Mouse (Mus musculus) spleen, embryonic (tissue): Measurements from ENCODE around the gene Spata5.

Experiments used
- CTCF ChIA-PET: fragments of 350-600 bp; sonication (Branson Sonifier 250); formaldehyde crosslinking; loops from one replicate; lab custom pipeline; 2022; lab: Charles Lee

Gene Spata5

DNA sequence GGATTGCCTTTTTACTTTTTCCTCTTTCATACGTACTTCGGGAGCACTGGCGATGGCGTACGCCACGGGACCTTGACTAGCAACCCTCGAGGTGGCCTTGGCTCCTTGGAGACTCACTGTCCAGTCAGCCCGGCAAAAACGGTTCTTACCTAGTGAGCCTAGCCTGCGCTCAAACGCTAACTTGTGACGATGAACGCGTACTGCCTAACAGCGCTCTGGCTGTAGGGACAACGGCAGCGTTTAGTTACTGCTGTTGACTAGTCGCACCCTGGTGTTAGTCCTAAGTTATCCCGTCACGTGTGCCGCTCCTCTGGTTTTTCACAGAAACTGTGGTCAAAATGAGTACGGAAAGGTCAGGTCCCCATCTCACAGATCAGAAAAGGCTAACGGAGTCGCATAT, 945 bp downstream of the Spata5 start:
- CTCF ChIA-PET, result no interaction called here

DNA sequence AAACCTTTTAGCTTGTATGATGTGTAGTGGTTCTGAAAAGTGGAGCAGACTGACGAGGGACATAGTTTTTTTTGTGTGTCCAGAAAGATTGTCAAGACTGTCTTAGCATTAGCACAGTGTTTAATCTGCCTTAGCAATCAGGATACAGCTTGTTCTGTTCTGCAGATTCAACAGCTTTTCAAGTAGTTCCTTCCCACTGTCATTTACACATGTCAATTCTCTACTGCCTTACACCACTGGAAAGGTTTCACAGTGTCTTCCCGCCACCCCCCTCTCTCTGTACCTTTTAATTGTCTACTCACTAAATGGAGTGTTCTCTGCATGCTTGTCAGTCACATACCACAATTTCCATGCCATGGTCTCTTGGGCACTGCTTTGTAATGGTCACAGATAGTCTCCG, 1.5 kb downstream of the Spata5 start:
- CTCF ChIA-PET, result no interaction called here

DNA sequence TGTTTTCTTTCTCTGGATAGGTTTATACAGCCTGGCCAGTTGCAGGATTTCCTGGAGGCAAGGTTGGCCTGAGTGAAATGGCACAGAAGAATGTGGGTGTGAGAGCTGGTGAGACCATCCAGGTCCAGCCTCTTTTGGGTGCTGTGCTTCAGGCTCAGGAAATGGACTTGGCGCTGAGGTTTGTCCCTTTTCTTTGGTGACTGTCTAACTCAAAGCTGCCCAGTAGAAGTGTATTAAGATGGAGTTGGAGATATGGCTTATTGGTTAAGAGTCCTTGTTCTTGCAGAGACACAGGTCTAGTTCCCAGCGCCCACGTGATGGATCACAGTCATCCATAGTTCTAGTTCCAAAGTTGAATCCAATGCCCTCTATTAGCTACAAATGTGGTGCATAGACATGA, 6.4 kb downstream of the Spata5 start:
- CTCF ChIA-PET, result interaction anchor here (0.7 kb wide), 1 partner anchor 783 kb away, joined by 5 read pairs; no protein-coding TSS in a partner anchor

DNA sequence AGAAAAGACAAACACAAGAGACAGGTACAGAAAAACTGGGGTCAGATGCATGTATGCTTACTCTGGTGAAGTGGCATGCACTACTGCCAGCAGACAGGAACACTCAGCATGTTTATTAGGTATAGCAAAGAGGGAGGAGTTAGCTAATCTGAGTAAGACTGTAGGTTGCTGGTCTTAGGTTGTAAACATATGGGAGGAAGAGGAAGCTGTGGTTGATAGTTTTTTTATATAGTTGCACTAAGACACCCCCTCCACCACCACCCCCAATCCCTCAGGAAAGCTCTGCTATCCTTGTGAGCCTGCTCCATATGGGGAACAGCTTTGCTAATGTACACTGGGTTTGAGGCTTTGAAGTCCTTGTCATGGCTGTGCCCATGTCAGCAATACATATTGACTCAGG, 10.7 kb downstream of the Spata5 start:
- CTCF ChIA-PET, result no interaction called here

DNA sequence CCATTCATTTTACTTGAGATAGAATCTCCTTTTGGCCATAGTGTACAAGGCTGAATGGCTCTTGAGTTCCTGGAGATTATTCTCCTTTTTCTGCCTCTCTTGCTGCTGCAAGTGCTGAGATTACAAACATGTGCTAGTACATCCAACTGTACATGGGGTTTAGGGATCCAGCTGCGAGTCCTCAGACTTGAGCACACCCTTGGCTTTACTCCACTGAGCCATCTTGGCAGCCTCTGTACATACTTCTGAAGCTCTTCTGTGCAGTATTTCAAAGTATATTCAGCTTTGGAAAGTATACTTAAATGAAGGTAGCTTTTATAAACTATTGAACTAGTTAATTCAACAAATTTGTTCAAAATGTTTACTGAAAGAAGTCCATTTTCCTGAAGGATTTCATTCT, 20.1 kb downstream of the Spata5 start:
- CTCF ChIA-PET, result interaction anchor here (0.6 kb wide), 1 partner anchor 128 kb away, joined by 3 read pairs; no protein-coding TSS in a partner anchor

DNA sequence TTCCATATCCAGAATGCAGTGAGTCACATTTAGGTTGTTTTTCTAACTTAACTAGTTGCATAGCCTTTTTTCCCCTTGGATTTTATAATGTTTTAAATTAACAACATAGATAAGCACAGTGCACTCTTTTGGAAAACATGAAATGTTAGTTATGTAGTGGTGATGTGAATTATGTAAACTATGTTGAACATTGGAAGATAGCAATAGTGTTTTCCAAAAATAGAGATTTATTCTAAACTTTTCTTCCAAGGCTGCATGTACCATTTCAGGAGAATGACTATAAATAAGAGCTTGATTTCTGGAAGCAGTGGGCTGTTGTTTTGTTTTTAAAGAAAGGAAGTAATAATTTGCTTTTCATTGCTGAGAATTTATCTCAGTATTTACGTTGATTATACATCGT, 23.7 kb downstream of the Spata5 start:
- CTCF ChIA-PET, result no interaction called here

DNA sequence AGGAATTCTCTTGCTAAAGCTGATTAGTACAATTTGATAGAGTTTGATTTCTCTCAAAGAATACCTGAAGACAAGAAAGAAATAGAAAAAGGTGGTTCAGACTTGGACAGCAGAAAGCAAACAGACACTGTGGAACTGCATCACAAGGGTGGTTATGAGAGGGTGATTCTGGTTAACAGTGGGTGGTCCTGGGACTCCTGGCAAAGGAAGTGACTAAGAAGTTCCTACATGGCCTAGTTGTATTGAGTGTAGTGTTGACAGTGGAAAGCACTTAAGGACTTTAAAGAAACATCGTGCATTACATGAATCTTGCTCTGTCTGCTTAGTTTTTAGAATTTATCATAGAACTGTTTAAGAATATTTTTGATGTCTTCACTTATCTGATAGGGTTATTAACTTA, 36.3 kb downstream of the Spata5 start:
- CTCF ChIA-PET, result interaction anchor here (0.6 kb wide), 1 partner anchor 23 kb away, joined by 3 read pairs; no protein-coding TSS in a partner anchor

DNA sequence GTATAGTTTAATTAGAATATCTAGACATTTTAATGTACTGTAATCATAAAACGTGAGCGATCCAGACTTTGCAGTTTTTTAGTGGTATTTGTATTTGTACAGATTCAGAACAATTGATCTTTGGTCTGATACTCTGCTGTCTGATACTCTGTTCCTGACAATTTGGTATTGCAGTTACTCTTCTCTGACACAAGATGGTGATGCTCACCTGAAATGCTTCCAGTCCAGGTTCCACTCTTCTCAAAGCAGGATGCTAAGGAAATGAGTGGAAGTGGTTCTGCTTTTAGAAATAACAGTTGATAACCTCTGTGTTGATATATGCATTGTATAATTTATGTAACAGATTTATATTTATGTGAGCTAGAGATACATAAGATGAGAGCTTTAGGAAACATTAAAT, 48.5 kb downstream of the Spata5 start:
- CTCF ChIA-PET, result no interaction called here

DNA sequence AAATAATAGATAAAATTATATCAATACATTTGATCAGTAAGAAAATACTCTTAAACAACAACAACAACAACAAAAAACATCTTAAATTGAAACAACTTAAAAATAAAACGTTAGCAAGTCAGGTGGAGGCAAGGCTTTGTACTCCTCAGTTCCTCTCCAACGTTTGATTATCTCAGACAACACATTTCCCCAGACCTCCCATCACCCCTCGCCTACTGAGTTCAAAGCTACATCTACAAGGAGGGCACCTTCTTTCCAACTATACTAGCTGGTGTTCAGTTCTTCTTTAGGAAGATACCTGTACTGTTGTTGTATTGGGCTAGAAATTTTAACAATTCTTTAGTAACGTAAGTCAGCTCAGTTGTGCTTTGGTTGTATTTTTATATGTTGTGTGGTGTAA, 49.7 kb downstream of the Spata5 start:
- CTCF ChIA-PET, result no interaction called here

DNA sequence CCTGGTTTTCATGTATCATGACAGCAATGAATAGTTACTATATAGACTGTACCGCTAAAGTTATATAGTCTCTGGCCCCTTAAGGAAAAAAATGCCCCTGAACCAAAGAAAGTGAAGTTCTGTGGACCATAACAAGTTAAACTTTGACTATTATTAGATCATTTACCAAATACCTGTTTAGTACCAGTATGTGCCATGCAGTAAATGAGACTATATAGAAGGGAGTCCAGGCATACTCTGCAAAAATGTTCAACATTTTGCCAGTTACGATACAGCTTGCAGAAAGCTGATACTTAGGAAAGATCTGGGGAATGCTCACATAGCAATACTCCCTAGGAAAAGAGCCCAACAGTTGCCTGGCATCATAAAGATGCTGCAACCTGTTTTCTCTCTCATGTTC, 51.2 kb downstream of the Spata5 start:
- CTCF ChIA-PET, result no interaction called here

DNA sequence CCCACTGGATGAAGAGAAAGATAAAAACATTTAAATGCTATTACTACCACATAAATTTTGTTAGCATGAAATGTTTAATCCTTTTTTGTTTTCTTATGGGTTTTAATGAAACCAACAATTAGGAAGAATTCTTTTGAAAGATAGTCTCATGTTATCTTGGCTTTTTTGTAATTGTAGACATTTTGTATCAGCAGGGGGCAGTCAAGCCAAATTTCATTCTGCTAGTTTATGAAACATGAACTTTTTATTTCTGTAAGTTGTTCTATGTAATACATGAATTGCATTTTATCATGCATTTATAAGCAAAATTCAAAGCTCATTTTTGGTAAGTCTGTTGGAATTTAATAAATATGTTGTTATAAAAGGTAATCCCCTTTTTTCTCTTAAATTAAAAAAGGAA, 52.8 kb downstream of the Spata5 start:
- CTCF ChIA-PET, result interaction anchor here (0.6 kb wide), 1 partner anchor 24 kb away, joined by 4 read pairs; no protein-coding TSS in a partner anchor

DNA sequence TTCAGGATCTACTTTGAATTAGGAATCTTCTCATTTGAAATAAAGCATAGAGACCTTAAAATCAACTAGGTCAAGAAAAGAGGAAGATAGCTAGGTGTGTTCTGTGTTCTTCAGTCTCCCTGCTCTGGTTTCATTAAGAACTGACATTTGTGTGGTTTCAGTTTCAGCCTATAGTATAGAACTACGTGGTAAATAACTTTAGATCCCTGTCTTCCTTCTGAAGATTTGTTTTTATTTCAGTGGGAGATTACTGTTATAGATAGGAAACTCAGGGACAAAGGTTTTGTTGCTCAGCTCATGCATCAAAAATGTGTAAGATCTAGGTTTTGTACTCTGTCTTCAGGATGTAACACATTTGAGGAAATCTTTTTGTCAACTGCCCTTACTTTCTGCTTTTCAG, 56.8 kb downstream of the Spata5 start:
- CTCF ChIA-PET, result no interaction called here

DNA sequence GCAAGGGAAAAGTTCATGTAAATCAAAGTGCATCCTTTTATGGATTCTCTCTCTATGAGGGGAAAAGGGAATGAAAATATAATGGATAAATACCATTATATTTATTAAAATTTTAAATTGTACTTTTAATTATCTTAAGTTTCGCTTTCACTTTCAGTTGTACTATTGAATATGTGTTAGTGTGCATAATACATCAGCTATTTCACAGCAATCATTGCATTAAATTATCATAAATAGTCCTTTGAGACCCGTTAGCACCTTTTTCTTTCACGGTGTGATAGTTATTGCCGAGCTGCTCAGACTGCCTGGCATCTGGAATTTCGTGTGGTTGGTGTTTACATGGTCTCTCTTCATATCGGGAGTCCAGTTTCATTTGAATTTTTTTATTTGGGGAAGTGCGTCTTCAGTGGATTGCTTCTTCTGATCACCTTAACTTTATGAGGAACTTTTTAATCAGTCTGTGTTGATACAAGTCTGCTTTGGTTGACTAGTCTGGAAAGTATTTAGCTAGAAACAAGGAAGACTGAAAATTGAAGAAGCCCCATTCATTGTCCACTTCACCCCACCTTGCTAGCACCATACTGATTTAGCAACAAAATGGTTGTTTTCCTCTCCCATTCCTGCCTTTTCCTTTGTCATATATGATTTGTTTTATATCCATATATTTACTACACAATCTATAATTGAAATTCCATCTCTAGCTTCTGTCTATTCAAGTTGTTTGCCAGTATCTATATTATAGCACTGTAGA, 57.9 kb downstream of the Spata5 start:
- CTCF ChIA-PET, result interaction anchor here (1.2 kb wide), 1 partner anchor 743 kb away, joined by 3 read pairs; no protein-coding TSS in a partner anchor

DNA sequence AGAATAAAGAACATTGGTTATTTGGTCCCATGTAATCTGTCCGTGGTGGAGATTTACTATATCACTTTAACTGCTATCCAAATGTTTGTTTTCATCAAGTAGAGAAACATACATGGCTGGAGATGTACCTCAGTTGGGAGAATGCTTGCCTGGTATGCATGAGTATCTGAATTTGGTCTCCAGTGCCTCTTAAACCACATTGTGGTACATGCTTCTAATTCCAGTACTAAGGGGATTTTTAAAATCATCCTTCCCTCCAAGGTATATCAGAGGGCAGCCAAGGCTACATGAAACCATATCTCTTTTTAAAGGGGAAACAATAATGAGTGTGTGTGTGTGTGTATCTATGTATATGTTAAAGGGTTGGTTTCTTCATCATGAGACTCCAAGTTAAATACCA, 60.1 kb downstream of the Spata5 start:
- CTCF ChIA-PET, result no interaction called here

DNA sequence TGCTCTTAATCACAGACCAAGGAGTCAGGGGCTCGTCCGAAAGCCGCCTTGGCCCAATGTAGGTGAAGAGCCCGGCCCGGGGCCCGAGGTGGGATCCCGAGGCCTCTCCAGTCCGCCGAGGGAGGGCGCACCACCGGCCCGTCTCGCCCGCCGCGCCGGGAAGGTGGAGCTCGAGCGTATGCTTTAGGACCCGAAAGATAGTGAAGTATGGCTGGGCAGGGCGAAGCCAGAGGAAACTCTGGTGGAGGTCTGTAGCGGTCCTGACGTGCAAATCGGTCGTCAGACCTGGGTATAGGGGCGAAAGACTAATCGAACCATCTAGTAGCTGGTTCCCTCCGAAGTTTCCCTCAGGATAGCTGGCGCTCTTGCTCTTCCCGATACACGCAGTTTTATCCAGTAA, 61.6 kb downstream of the Spata5 start:
- CTCF ChIA-PET, result no interaction called here

DNA sequence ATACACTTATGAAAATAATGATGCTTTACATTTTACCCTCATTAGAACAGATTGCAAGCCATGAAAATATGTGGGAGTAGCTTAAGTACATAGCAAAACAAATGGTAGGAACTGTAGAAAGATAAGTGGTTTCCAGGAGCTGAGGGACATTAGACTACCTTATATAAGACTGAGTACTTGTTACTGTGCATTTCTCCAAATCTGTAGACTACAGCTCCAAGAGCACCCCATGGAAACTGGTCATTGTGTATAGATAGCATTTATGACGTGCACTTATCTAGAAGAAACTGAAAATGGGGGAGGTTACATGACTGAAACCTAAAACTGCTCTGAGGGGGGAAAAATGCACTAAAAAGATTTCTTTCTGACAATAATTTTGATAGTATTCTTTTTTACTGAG, 63.0 kb downstream of the Spata5 start:
- CTCF ChIA-PET, result no interaction called here

DNA sequence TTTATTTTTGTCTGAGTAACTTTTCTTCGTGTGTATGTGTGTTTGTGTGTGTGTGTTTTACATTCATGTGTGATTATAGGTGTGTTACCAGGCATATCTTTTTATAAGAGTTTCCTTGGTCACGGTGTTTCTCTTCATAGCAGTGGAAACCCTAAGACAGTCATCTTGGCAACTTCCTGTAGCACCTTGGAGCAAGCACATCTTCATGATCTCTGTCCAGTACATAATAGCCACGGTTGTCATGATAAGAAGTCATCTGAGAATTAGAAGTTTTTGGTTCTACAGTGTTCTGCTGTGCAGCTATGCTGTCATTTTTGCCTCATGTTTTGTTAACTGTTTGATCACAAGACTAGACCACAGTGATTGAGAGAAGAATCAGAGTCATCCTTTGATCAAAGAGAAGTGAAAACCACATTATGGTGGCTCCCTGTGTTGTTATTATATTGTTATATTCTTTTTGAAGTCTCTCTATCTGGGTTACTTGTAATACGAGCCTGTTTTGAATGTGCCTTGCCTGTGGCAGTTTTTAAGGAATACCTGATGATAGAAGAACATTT, 64.1 kb downstream of the Spata5 start:
- CTCF ChIA-PET, result no interaction called here

DNA sequence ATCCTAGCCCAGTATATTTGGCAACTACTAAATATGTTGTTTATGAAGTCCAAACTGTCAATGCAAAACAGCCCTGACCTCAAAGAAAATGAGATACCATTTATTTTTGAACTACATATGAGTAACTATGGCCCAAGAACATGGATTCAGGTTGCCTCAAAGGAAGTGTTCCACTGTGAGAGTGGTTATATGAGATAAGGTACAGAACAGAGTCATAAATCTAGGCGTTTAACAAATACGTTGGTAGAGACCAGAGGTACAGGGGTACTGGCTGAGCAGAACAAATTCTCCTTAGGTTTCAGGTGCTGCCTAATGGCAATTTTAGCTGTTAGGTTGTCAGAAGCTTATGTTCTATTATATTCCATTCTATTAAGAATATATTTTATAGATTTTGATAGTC, 67.9 kb downstream of the Spata5 start:
- CTCF ChIA-PET, result no interaction called here

DNA sequence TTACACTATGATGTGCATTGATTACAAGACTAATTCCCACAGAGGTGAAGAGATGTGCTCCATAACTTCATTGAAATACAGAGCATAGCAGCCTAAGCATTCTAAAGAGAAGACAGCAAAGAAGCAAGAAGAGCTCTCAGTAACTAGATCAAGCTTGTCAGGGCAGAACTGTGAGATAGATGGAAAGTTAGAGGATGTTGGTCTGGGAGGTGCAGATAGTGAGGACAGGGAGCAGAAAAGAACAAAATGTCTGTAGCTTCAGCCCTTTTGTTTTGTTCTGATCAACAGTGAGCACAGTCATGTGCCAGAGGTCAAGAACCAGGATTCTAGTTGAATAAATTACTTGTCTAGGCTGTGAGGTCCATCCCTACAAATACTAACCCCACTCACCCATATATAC, 68.5 kb downstream of the Spata5 start:
- CTCF ChIA-PET, result no interaction called here

DNA sequence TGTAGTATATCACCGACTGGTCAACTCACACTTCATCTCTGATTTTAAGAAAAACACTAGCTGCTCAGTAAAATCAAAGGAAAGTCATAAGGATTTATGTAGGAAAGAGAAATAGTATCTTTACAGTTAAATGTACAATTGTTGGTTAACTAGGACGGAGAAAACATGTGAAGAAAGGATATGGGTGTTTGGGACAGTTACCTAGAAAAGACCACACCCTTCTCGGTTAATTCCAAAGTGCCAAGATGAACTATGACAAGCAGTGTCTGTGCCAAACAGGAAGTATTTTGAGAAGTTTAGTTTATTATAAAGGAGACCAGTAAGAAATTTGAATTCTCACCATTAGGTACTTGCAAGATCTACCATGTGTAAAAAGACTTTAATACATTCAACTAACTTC, 70.3 kb downstream of the Spata5 start:
- CTCF ChIA-PET, result no interaction called here

DNA sequence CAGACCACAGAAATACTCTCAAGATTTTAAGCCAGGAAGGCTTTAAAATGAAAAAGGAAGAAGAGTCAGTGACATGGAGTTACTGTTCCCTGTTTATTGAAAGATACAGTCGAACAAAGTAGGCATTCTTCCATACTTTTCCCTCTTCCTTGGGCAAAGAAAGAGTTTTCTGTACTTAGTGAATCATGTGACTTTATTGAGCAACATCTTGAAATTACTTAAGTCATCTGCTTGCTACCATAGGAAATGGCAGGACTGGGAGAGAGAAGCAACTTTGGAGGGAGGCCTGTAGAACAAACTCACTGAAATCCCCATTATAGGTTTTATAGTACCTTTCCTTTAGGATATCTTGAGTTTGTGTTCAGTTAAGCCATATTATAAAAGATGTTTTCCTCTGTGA, 81.2 kb downstream of the Spata5 start:
- CTCF ChIA-PET, result no interaction called here

DNA sequence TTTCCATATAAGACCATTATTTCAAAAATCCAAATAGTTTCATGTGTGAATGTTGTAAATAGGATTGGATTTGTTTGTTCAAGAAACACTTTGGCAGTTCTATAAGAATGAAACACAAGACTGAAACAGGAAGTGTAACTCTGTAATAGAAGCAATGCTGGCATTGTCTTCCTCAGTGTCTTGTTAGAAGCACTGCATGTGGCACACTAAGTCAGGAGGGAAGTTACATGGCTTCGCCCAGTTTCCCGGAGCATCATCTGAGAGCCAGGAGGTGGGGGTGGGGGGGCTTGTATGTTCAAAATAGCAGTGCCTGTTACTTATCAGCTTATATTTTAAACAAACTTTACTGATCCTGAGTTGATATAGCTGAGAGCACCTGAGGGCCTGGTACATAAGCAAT, 82.9 kb downstream of the Spata5 start:
- CTCF ChIA-PET, result no interaction called here

DNA sequence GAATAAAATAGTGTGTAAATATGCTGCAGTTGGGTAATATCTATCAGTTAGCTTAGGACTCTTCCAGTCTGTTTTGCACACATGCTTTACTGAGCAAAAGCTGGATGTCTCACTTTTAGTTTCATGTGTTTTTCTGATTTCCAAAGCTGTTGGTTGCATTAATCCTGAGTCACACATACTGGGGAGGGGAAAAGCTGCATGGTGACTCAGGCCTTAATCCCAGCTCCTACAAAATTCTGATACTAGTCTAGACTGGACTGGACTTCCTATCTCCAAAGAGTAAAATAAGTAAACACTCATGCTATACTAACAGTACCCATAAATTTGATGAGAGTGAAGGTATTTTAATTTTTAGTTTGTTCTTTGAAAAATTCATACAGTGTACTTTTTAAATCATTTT, 84.2 kb downstream of the Spata5 start:
- CTCF ChIA-PET, result interaction anchor here (0.5 to 1.3 kb wide), 2 partner anchors 11 to 650 kb away, joined by 4 read pairs; no protein-coding TSS in a partner anchor
